Mouse (Mus musculus) gastrocnemius, postnatal 10 days (tissue): ENCODE data around the gene Klf7. TPM values are rescaled to one million over a fixed set of nuclear protein-coding genes. Genes with fewer than 3 reads are reported as not detected.

Experiments used
- DNase-seq: peaks from one replicate; pipeline ENCODE4 v3.0.0; 2021; ENCODE audit warnings: mixed read lengths
- total RNA-seq, 2 experiments: library from RNA; stranded (reverse); gene quantifications; 2 replicates each; pipeline ENCODE4 v1.2.3; 2021

Gene Klf7
- total RNA-seq, 2 experiments from 2014 or later, result 13.6 to 17.3 TPM

DNA sequence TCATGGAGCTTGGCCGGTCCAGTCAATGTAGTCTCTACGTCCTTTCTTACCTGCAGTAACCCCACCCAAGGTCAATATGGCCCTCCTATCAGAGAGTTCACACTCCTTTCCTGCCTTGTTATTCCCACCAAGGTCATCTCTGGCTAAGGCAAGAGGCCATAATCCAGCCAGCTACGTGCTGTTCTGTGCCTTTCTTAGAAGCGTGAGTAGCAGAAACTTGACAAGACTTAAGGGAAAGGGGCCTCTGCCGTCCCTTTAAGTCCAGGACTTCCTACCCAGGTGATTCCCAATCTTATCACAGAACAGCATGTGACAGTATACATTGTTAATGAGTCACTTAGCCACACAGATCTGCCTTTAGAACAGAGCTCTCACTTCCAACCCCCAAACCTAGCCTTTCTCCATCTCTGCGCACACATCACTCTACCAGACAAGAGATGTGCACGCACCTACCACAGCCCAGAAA is 16.9 kb downstream of the Klf7 start:
- no peak for DNase-seq

DNA sequence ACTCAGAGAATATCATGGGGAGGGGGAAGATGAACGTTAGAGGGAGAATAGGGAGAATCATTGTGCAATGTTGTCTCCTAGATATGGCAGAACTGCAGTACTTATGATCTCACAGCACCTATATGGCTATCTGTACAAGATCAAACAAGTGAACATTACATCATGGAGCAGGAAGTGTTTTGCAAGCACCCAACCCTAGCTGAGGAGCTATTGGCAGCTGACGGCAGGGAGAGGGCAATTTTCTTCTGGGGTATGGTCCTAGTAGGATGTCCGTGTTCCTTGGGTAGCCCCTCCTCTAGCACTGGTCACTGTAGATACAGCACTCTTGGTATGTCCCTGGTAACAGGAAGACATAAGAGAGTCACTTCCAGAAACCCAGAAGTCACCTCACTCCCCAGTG is 17.4 kb downstream of the Klf7 start:
- DNase-seq, result no peak

DNA sequence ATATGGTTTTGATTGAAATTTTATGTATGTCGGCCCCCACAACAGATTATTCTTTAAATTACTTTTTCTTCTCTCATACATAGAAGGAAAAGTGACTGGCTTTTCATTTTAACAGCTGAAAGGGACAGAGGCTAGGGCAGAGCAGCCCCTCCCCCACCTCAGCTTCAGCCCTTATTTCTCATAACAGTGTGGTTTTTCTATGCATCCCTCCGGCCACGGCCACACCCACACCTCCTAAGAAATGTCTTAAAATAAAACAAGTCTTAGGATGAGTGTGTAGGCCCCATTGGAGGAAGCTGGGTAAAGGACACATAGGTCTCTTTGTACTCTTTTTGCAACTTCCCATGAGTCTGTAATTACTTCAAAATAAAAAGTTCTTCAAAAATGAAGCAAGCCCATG is 20.8 kb downstream of the Klf7 start:
- no peak for DNase-seq

DNA sequence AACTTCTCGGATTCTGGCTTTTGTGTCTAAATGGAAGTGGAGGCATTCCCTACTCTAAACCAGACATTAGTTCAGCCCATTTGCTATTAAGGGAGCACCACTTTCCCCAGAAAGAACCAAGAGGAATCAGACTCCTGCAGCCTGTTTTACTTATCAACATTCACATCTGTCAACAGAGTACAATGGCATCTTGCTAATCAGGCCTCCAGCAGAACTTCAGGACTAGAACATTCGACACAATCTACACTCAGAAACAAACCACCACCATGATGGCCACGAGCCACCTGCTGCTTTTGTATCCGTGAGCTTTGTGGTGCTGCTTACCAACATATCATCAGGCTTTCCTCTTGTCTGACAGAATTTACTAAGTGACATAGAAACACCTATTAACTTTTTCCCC is 23.3 kb downstream of the Klf7 start:
- no peak for DNase-seq

DNA sequence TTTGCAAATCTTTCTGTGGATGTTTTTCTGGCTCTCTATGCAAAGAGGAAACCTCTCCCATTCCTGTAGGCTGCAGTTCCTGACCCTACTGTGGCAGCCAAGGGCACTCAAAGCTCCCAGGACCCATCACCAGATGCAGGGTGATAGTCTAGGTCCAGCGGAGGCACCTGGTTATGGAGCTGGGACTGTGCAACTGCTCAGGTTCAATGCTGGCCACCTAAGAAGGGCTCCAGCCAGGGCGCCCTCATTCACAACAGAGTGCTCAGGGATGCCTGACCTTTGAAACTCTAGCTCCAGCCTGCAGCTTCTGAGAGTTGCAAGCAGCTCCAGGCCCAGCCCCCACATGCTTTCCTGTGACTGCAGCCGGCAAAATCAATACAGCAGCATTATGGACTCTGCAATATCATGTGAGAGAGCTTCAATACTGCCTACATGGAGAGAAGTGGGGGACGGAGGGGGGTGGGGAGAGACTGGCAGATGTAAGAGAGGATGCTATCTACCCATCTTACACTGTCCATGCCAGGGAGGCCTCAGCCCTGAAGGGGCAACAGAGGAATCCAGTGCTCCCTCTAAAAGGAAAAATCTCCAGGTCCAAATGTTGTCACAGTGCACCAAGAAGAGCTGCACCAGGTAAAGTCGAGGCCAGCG is 24.3 kb downstream of the Klf7 start:
- peak; percentile 14 for DNase-seq

DNA sequence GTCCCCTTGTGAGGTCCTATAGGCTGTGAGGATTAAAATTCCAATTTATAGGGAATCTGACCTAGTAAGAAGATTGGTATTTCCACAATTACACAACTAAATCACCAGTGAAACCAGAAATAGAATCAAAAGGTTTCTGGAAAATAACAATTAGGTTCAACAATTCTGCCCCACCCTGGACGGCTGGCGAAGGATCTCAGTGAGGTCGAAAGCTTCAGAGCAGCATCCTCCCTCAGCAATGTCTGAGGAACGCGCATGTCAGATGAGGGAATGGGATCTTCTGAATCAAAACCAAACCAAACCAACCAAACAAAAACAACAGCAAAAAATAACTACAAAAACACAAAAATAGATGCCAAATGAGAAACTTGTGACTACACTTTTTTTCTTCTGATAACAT is 29.1 kb downstream of the Klf7 start:
- DNase-seq, result no peak

DNA sequence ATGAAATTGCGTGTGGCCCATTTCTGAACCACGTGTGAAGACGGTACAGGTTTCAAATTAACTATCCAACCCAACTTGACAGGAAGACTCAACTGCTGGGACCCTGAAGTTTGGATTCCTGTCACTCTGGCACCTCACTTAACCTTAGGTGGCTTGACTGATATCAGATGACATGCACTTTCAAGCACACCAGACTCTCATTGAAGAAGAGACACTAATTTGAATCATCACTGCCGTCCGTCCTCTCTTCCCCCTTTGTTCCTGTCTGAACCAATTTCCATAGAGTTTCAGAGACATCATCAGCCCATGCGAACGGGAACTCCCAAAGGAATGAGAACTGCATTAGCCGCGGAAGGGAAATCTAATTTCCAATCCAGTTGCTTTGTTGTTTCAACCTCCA is 30.5 kb downstream of the Klf7 start:
- no peak for DNase-seq

DNA sequence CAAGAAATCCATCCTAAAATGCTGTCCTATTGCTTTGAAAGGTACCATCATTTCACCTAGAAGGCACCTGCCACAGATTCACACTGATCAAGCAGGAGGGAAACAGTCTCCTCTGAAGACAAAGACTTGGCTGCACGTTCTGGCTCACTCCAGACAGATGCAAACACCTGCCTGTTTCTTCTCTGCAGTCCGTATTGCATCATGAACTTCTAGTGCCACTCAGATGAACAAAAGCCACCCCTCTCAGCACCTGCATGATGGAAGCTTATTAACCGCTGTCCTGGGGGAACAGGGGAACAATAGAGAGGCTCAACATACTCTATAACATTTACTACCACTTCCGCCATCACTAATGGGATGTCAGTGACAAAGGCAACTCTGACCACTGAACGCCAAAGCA is 31.5 kb downstream of the Klf7 start:
- DNase-seq, result no peak

DNA sequence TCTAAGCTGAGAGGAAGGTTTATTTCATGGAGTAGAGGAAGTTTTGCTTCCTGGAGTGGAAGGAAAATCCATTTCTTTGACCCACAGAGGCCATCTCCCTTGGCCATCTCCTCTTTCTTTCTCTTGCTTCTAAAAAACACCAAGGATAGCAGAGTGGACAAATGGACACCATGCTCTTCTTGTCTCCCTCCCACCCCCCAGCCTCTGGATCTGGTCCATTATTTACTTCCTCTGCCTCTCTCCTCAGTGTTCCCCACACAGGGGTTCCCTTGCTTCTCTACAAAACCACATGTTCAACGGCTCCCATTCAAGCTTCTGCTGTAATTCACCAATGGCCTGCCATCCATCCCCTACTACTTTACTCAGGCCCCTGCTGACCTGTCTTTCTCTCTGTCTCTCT is 32.4 kb downstream of the Klf7 start:
- no peak for DNase-seq

DNA sequence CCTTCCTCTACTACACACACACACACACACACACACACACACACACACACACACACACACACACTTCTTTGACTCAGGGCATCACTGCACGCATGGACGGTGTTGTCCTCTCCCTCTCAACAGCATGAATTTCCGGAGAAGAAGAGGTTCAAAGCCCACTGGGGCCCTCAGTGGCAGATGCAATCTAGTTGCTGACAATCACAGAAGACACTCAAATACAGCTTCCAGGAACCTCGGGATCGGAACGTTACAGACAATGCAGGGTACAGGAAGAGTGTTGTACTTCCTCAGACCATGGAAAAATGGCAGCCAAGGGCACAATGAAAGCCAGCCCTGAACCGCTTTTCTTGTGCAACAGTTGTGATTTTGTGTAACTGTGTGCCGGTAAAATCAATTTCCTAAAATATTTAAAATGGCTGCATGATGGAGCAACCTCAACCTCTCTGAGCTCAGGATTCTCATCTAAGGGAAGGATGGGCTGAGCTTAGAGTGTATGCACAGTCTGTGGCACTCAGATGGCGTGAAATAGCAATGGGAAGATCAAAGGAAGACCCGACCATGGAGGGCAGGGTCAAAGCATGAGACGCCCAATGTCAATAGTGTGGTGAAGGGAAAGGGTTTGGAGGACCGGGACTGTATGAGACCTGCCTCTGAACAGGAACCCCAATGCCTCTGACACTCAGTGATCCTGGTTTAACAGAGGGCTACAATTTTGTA is 33.3 kb downstream of the Klf7 start:
- no peak for DNase-seq

DNA sequence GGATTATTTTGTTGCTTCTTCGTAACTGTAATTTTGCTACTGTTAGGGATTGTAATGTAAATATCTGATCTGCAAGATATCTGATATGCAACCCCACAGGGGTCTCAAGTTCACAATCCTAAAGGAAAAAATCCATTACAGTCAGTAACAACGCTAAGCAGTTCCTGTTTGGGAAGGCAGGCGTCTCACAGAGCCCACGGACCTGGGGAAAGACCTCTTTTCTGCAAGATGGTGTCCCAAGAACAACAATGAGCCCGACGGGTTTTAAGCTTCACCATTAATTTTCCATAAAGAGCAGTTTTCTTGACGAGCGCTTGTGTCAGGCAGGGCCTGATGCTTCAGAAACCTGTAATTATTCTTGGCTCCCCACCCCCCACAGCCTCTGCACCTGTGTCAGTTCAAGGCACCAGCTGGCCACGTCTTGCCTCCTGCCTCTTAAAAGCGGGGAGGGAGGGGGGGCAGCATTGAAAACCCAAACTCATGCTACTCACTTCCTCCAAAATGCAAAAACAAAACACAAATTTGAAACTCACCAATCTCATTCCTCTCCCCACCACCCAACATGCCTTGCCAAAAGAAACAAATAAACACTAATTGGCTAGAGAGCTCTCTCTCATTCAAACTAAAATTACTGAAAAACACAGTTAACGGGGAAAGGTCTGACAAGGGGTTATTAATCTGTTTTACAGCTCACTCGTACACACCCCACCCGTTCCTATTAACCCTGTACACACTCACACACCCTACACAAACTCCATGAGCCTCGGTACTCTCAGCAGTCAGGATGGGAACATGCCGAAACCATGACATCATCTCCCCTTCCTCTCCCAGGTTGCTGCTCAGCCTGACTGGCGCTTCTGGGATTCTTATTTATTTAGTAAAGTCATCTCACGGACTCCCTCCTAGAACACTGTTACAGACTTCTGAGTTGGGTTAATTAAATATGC is 34.2 kb downstream of the Klf7 start:
- no peak for DNase-seq

DNA sequence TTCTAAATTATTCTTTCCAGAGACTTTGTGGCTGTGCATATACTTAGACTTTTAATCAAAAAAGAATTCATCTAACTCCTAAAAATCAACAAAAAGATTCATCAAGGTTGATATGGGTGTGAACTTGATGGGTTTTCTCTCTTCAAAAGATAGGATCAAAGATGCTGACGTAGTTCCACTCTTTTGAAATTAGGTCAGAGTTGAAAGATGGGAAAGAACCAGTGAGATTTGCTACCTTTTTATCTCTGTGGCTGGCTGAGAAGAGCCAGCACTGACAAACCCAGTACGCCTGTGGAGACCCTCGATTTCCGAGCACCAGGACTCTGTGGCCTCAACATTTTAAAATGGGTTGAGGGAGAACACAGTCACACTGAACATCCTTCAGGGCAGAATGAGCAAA is 36.2 kb downstream of the Klf7 start:
- DNase-seq, result no peak

DNA sequence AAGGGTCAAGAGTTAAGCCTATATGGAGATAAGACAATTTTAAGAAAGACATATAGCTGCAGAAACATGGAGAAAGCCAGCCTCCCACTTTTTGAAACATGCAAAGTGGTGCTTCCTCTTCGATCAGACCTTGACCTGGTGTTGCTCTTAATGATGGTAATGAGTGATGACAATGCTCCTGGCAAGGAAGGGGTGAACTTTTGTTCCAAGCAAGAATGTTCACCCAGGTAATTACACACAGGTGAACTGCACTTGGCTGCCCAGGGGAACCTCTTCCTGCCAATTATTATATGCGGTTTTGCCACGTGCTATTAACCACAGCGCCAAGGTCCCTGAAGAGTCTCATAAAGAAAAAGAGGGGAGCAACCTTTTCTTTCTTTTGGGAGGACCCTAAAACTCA is 36.7 kb downstream of the Klf7 start:
- DNase-seq, result no peak

DNA sequence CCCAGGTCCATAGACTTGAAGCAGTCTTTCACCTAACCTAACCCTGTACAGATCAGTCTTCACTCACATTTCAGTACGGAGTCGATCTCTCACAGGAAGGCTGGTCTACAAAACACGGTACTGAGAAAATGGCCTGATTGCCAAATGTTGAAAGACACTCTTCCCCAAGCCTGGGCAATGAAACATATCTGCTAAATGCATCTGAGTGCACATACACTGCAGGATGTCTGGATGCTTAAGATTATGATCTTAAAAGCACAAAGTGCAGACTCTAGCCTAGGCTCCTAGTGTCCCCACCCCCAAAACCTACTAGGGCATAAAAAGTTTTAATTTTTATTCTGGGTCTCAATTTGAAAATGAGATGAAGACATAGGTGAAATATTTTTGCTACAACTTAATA is 37.4 kb downstream of the Klf7 start:
- DNase-seq, result no peak

DNA sequence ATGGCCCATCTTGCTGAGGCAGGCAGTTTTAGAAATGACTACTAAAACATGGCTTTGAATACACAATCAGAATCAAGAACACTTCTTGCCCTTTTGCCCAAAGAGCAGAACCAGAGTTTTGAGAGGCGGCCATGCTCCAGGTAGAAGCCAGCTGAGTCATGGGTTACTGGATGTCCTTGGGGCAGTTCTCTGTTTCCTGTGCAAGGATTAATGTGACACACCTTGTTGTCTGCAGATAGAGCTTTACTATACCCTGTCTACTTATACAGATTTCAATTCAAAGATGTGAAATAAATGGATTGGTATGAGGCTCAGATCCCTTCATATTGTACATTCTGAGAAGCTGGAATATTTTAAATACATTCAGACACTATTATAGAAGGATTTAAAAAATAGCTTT is 40.3 kb downstream of the Klf7 start:
- no peak for DNase-seq

DNA sequence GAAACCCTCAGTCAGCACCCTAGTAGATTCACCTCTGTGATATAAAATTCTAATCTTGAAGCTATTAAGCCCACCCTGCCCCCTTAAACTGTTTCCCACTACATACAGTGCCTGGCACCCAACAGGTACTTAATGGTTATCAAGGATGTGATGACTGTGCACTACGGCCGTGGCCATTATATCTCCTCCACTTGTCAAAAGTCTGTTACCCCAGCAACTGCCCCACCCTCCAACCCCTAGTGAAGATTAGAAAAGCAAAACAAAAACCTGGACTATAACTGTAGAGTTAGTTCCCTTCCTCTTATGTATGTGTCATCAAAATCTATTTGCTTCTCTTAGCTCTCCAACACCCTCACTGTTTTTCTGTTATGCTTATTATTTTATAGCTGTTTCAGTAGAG is 40.9 kb downstream of the Klf7 start:
- no peak for DNase-seq

DNA sequence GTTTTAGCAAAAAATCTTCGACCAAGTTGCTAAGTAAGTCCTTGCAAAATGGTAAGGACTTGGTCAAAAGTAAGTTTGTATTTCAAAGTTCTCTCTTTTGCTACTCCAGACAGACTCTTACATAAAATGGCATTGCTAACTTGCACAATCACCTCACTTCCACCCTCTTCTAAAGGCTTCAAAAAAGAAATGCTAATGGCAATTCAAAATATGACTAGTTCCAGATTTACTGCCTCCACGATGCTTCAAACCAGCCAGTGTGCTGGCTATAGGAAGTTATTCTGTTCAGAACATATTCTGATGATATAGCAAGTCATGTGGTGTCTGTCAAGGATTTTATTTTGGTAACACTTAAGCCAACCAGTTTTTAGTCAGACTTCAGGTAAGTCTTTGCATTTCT is 41.8 kb downstream of the Klf7 start:
- no peak for DNase-seq

DNA sequence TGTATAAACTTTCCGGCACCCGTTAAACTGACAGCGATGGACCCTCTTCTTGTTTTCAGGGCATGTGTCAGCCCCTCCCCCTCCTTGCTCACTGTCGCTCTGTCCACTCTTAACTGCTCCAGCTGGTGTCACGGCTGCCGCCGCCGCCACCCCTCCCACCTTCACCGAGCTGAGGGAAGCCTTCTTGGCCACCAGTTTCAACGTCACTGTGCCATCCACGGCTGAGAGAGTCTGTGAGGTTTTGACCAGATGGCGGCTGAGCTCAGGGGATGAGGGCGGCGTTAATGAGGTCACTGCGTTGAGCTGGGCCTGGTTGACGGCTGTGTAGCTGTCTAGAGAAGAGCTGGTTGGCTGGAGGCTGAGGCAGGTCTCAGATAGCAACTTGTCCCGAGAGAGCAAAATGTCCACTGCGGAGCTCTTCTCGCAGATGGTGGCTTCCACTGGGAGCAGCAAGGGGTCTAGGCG is 43.3 kb downstream of the Klf7 start:
- DNase-seq, result no peak

DNA sequence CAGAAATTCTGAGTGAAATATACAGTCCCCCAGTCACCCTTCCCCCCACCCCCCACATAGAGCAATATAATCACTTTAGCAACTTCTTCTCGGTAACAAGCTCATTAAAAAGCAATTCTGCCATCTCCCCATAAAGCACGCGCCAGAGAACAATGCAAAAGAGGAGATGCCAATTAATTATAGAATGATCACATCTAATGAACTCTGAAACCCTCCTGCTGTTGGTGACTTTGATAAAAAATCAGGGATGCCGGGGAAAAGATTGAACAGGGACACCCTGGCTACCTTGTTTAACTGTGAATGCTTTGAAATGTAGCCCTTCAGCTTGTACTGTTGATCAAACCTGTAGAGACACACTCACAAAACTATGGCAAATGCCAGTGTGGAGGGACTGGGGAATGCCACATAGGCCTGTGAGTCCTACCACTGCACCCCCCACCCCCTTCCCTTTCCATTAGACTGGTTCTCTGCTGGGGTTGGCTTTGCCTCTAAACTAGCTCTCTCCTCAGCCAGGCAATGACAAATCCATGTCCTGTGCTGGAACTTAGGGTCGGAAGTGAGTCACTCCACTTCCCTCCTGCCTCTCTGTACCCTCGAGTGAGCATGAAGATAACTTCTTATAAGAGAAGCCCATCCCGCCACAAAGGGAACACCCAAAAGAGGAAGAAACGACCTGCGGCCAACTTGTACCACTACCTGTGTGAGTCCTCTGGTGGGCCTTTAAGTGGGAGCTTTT is 43.9 kb downstream of the Klf7 start:
- no peak for DNase-seq

DNA sequence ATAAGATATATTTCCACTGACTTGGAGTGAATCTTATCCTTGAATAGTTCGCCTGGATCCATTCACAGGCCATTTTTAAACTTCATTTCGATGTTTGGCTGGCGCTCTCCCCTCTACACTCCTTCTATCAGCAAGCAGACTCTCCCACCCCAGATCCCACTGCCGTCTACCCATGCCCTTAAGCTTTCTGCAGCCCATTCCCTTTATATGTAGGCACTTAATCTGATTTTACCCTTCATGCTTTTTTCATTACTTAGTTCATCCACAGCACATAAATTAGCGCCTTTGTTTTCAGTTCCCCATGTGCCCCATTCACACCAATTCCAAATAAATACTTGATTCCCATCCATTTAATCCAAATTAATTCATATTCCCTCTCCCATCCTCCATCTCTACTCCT is 48.0 kb downstream of the Klf7 start:
- DNase-seq, result no peak

DNA sequence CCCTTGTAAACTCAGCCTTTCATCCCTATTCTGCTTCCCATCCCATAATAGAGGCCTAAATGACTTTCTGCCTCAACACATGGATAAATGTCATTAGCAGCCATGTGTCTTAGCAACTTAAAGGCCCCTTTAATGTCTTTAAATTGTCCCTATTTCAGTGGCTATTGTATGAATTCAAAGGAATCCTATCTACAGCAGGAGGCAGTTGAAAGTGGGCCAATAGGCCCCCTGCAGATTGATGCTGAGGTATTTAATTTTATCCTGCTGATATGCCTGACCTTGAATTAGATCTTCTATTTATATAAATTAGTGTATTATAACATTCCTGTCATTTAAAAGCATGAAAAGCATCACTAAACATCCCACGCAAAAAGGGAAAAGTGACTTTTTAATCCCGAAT is 51.1 kb downstream of the Klf7 start:
- DNase-seq, result no peak
